Mouse (Mus musculus) erythroblast, embryonic 14.5 days (primary cell): ENCODE measurements around the gene Arhgef7.

ENCODE experiments used
- GATA1 ChIP-seq: IDR thresholded peaks from 2 replicates; pipeline ENCODE4 v1.6.1; 2012; ENCODE audit warnings: low read length, inconsistent platforms, mixed read lengths
- TAL1 ChIP-seq: IDR thresholded peaks from 3 replicates; pipeline ENCODE4 v1.6.1; 2012; ENCODE audit warnings: low read length, inconsistent platforms, mixed read lengths

DNA sequence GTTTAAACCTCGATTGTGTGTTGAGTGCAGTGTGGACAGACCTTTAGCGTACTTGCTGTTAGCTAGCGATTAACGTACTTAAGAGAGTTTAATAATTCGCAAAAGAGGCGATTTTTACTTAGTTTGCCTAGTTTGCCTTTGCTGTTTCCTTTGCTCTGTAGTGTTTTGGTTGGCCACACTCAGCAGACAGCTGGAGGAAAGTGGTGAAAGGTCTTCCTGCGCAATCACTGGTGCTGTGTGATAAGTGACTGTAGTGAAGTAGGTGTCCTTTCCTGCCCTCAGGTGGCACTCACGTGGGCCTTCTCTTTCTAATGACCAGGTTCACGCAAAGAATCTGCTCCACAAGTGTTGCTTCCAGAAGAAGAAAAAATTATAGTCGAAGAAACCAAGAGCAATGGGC is 103.7 kb downstream of the Arhgef7 start:
- TF ChIP-seq GATA1 (no peak), TAL1 (no peak)
